Mouse (Mus musculus): ENCODE data around the gene Adnp.

DNA sequence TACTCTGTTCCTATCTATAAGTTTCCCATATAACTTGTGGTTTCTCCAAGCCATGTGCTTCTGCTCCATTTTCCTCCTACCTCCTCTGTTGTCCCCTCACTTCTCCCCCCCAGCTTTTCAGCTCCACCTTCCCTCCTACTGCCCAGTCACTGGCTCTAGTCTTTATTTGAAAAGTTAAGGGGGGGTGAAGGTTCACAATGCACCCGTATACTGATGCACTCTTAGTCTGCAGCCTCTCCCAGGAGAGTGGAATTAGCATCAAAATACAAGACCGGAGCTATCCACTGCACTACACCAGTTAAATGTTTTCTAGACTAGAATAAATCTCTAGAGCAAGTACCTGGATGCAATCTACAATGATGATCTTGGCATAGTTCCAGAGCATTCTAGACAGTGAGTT is 11.2 kb downstream of the Adnp start:
- TF ChIP-seq CTCF (IDR thresholded peaks at IDR 0.05) (no peak), EP300 (IDR thresholded peaks at IDR 0.05) (no peak)
